Mouse (Mus musculus): Measurements from ENCODE around the gene Dcakd.

DNA sequence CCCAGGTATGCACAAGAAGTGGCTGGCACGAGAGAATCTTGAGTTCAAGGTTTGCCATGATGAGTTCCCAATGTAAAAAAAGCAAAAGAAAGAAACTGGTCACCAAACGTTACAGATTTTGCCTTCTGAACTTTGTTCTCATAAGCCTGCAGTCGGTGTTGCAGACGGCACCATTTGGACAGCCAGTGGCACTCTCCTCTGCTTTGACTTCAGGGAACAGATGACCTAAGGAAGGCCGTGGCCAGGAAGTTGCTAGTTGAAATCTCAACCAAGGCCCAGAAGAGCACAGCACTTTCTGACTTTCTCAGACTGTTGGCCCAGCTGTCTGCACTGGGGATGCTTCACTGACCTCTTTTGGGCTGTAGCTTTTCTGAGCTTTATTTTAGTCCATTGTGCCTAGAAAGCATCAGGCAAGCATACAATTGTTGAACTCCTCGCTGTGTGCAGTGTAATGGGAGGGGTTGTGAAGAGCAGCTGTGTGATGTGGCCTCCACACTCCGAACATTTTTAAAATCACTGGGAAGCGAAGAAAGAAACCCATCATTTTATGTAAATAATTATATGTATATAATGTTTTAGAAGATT lies 8.8 kb upstream of the Dcakd start:
- TF ChIP-seq CHD2 (IDR thresholded peaks at IDR 0.05; ENCODE audit: low read depth, low read length): no peak
- no peak for TF ChIP-seq MAFK (IDR thresholded peaks at IDR 0.05; ENCODE audit: insufficient read depth, low read depth, low read length)

All from ES-E14 (cell line).